Mouse (Mus musculus) fibroblast of lung, adult 2 months (primary cell): ENCODE results near the gene Jmjd6.

Source experiments
- DNase-seq: peaks from one replicate; pipeline ENCODE4 v3.0.0-alpha.2; 2011; ENCODE audit warnings: low read depth

The Jmjd6 gene

GRCm38 (mm10) chr11:116843261-116844233 is at the start of gene Jmjd6, which contains the start of gene Mettl23:
Gene Jmjd6, minus strand, starts transcription at chr11:116843449.
Gene Mettl23, plus strand, starts transcription at chr11:116843278.
- DNase-seq: peak; percentile 96

- DNase-seq: no peak
These were observed 43.9 kb upstream of the Jmjd6 start for GRCm38 (mm10) chr11:116887136-116887535.

DNA sequence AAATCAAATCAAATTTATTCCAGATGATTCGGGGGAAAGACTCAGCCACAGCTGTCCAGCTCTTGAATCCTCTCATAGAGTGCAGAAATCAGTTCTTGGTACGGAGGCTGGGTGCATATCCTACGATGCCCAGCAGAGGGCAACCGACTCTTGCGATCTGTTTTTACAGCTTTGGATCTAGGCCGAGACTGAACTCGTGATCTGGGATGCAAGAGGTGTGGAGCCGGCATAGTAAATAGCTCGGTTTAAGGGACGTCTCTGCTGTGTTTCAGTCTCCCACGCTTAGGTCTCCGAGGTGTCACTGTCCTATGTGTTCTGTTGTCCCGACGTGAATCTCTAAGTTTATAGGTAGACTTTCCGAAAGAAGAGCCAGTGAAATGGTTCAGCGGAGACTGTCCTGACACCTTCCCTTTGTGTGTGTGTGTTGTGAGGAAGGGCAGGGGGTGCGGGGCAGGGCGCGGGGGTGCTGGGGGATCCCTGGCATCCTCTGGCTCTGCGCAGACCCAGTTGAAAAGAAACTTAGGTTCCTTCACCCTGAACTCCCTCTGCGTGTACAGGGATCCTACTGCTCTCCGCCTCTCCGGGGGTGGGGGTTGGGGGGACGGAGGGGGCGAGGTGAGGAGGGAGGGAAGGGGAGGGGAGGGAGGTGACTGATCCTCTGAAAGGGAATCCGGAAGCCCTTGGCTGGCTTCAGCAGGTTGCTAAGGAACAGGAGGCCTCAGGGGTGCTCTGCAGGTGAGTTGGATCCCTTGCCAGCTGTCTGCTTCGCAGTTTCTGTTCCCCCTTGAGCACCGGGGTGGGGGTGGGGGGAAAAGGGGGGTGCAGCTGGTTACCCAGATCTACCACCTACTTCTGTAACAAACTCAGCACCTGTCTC is 42.3 kb upstream of the Jmjd6 start:
- peak; percentile 71 for DNase-seq

GRCm38 (mm10) chr11:116884061-116884460 is 40.8 kb upstream of the Jmjd6 start:
- DNase-seq: no peak

DNA sequence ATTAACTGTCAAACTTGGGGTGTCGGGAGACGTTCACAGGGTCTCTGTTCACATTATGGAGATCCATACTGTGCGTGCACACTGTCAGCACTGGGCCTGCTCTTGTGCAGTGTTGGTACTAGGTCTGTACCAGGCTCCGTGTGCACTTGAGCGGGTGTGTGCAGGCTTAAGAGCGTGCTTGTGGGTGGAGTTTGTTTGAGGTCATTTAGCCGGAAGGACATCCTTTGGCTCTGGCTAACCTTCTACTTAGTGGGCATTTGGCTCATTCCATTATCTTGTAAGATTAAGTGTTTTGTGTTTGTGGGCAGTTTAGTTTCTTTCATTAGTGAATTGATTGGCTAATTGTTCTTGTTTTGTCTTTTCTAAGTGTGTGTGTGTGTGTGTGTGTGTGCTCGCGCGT is 39.2 kb upstream of the Jmjd6 start:
- DNase-seq: no peak

DNA sequence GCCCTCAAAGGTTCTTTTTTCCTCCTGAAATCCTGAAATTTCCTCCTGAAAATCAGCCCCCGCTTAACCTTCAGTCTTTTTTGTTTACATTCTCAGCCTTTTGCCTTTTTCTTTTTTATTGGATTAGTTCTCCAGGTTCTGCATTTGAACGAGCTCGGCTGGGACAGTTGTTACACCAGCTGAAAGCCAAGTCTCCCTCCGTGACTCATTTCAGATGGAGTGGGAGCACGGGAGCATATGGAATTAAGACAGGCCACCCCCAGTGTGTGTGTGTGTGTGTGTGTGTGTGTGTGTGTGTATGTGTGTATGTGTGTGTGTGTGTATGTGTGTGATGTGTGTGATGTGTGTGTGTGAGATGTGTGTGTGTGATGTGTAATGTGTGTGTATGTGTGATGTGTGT is 38.2 kb upstream of the Jmjd6 start:
- DNase-seq: no peak

DNA sequence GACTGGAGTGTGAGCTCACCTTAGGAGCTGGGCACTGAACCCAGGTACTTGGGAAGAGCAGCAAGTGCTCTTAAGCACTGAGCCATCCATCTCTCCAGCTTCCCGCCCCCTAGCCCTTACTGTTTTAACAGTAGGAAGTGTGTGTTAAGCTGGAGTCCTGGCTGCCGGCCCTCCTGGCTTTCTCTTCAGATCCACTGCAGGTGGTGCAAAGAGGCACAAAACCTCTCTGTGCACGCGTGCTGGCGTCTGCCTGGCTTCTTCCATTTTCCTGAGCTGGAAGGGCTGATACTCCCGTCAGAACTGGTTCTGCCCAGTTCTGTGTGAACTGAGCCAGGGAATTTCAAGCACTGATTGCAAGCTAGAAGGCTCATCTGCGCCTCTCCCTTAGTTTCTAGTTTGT is 37.6 kb upstream of the Jmjd6 start:
- no peak for DNase-seq

- no peak for DNase-seq
These were observed 35.2 kb upstream of the Jmjd6 start for GRCm38 (mm10) chr11:116878454-116878853.

DNA sequence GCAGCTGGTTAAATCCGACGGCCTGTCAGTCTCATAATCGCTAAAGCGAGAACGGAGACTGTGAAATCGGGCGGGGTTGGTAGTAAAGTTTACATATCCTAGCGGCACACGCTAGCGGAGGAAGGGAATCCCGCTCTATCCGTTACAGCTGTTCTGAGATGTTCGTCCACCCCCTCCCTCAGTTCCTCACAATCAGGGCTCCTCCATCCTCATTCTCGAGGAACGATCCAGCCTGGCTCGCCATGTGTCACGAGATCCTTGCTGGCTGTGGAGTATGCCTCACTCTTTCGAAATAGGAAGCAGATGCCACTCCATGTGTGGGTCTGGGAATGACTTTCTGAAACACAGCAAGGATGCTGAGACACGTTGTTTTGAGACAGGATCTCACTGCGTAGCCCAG is 30.7 kb upstream of the Jmjd6 start:
- DNase-seq: no peak

GRCm38 (mm10) chr11:116871538-116871937 is 28.3 kb upstream of the Jmjd6 start:
- DNase-seq: no peak

DNA sequence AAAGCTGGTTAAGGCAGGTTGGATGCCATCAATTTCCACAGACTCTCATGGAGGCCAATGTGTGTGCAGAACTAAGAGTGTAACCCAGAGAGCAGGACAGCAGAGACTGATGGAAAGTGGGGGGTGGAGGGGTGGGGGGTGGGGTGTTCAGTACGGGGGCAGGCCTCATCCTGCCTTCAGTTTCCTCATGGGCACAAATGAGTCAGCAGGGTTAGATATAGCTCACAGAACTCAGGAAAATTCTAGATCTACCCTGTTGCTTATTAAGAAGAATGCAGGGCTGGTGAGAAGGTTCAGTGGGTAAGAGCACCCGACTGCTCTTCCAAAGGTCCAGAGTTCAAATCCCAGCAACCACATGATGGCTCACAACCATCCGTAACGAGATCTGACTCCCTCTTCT is 26.4 kb upstream of the Jmjd6 start:
- no peak for DNase-seq

- DNase-seq: no peak
These were observed 26.0 kb upstream of the Jmjd6 start for GRCm38 (mm10) chr11:116869223-116869622.

GRCm38 (mm10) chr11:116868129-116868528 is 24.9 kb upstream of the Jmjd6 start:
- no peak for DNase-seq

GRCm38 (mm10) chr11:116865945-116866585 is 22.8 kb upstream of the Jmjd6 start:
- no peak for DNase-seq

GRCm38 (mm10) chr11:116864444-116864843 is 21.2 kb upstream of the Jmjd6 start:
- no peak for DNase-seq

GRCm38 (mm10) chr11:116857183-116857850 is 14.1 kb upstream of the Jmjd6 start:
- DNase-seq: no peak

DNA sequence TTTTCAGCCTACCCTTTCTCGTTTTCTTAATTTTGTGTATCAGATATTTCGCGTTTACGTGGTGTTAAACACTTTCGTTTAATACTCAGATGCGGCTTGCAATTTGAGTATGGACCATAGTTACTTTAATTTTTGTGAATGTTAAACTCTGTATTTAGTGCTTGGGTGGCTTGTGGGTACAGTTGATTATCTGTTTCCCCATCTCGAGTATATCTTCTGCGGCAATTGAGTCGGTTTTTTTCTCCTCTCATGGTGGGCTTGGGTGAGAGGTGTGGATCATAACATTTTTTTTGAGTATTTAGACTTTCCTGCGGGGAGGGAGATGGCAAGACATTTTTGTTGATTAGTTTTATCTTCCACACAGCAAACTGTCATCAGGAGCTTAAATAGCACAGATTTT is 11.0 kb upstream of the Jmjd6 start:
- no peak for DNase-seq

GRCm38 (mm10) chr11:116853512-116853928 is 10.3 kb upstream of the Jmjd6 start:
- peak; percentile 82 for DNase-seq

DNA sequence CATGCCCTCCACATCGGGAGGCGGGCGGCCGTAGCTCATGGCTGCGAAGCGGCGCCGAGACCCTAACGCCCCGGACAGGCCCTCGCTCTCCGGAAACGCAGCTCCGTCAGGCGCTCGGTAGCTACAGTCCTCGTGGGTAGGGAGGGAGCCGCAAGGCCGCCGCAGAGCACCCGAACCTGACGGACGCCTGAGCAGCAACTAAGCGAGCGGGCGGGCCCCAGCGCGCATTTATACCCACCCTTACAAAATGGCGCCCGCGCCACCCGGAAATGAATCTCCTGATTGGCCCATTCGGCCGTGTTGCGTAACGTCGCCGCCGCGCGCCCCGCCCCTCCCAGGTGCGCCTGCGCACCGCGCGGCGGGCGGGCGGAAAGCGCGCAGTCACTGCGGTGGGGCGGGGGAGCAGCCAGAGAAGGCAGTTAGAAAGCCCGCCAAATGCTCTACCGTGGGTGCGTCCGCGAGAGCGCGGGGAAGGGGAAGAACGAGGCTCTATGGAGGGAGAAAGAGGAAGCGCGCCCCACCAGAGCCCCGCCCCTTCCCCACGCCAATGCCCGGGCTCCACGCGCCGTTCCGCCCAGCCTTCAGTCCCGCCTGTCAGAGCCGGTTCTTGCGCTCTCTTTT is 9.8 kb upstream of the Jmjd6 start, which contains the start of gene Srsf2:
TSS of gene Srsf2 (minus strand) at position 204 of the 621 bp plus-strand sequence.
- peak; percentile 79 for DNase-seq

DNA sequence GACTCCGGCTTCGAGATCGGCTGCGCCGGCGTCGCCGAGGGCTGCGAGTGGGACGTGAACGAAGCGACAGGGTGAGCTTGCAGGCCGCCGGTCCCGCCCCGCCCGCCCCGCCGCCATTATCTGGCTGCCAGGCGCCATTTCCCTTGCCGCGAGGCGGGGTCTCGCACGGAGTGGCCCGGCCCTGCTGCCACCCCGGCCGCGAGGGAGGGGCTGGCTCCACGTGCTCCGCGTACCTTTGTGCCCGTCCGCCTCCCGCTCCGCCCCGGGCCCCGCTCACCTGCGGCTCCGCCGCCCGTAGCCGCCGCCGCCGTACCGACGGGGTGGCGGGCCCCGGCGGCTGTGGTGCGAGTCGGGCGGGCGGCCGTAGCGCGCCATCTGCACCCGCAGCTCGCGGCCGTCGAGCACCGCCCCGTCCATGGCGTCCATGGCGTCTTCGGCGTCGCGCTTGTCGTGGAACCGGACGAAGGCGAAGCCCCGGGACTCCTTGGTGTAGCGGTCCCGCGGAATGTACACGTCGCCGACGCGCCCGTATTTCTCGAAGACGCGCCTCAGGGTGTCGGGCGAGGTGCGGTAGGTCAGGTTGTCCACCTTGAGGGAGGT is 9.1 kb upstream of the Jmjd6 start, which contains the start of gene Mfsd11:
TSS of gene Mfsd11 (plus strand) at position 150 of the 600 bp plus-strand sequence.
- DNase-seq: no peak
